Mouse (Mus musculus) liver, embryonic 13.5 days (tissue): ENCODE results near the gene Gm5849. TPM values are rescaled to one million over a fixed set of nuclear protein-coding genes. Genes with fewer than 3 reads are reported as not detected.
"Not testable (repeated sequence)": the region's sequence is repeated elsewhere in the genome, so short reads cannot be mapped to it uniquely, and the experiment has no call there.

ENCODE experiments used
- ATAC-seq: fragments of 200-750 bp; cut with Nextera tagmentation; 2 replicates; pipeline ENCODE4 v1.8.0; 2017; ENCODE audit warnings: low read depth, mild to moderate bottlenecking, moderate number of reproducible peaks, moderate library complexity
- DNase-seq: peaks from one replicate; pipeline ENCODE4 v3.0.0; 2022
- H3K27ac ChIP-seq: fragments of 300-500 bp; sonication (generic); 2 replicates; pipeline ENCODE4 v1.5.1; 2015; ENCODE audit warnings: moderate library complexity, mild to moderate bottlenecking, inconsistent platforms
- H3K27me3 ChIP-seq: fragments of 300-500 bp; sonication (generic); 2 replicates; pipeline ENCODE4 v1.6.1; 2015; ENCODE audit warnings: mild to moderate bottlenecking, inconsistent platforms
- H3K36me3 ChIP-seq: fragments of 300-500 bp; sonication (generic); 2 replicates; pipeline ENCODE4 v1.6.1; 2015; ENCODE audit warnings: mild to moderate bottlenecking, inconsistent platforms
- H3K4me1 ChIP-seq: fragments of 300-500 bp; sonication (generic); replicated peaks from 2 replicates; pipeline ENCODE4 v1.6.1; 2015; ENCODE audit warnings: inconsistent platforms
- H3K4me2 ChIP-seq: fragments of 300-500 bp; sonication (generic); 2 replicates; pipeline ENCODE4 v1.6.1; 2015; ENCODE audit warnings: inconsistent platforms, mild to moderate bottlenecking, moderate library complexity
- H3K4me3 ChIP-seq: fragments of 300-500 bp; sonication (generic); replicated peaks from 2 replicates; pipeline ENCODE4 v1.5.1; 2015; ENCODE audit warnings: mild to moderate bottlenecking, inconsistent platforms
- H3K9ac ChIP-seq: fragments of 300-500 bp; sonication (generic); 2 replicates; pipeline ENCODE4 v1.6.1; 2015; ENCODE audit warnings: mild to moderate bottlenecking, inconsistent platforms
- H3K9me3 ChIP-seq: fragments of 300-500 bp; sonication (generic); replicated peaks from 2 replicates; pipeline ENCODE4 v1.6.1; 2016; ENCODE audit warnings: inconsistent platforms
- WGBS: fragments of 180-500 bp; shearing (Covaris S2); methylation state at CpG from one replicate; pipeline ENCODE4 v1.1.7; 2015; ENCODE audit not compliant: insufficient replicate concordance; 5-methylcytosine and 5-hydroxymethylcytosine counted together
- polyA plus RNA-seq: library from polyadenylated mRNA; unstranded; fragments of >200 nt; fragmentation: Nextera tagmentation; extraction: Ambion mirVana; gene quantifications from 2 replicates; pipeline ENCODE4 v1.2.1, GENCODE M21; 2015

Gene Gm5849
- not detected in 2 replicates for polyA plus RNA-seq

- H3K4me1 ChIP-seq: not testable (repeated sequence)
- 74% methylated on average over 1 of the region's 1 CpGs for WGBS
These were observed at the start of gene Gm5849 for GRCm38 (mm10) chr3:90777776-90778175. Gm5849 (minus strand) TSS chr3:90777876.

GRCm38 (mm10) chr3:90749658-90750057 lies 28.0 kb downstream of the Gm5849 start:
- Histone ChIP-seq H3K27me3 (no peaks in the 10 kb centered on the region), H3K9me3 (0 out of 2 replicates have a peak, but pooled peaks cover 2% of the 10 kb centered on the region), H3K27ac (no peak overlapping the region), H3K4me3 (no peak overlapping the region), H3K36me3 (no peaks in the 10 kb centered on the region), H3K9ac (no peak overlapping the region), H3K4me2 (no peak overlapping the region), H3K4me1 (no peaks in the 10 kb centered on the region)
- 66% methylated on average over 1 of the region's 1 CpGs for WGBS
- DNase-seq (no peak), ATAC-seq (no peak)

More at GRCm38 (mm10) chr3:90777776-90778175, at the start of gene Gm5849:
- not testable (repeated sequence) for DNase-seq, H3K27me3 ChIP-seq, H3K27ac ChIP-seq, H3K36me3 ChIP-seq, H3K9ac ChIP-seq, ATAC-seq, H3K9me3 ChIP-seq, H3K4me3 ChIP-seq, H3K4me2 ChIP-seq

- Histone ChIP-seq H3K27me3 (no peaks in the 10 kb centered on the region), H3K4me2 (no peak within 1 kb of the TSS), H3K36me3 (no peaks in the 10 kb centered on the region), H3K4me3 (no peak within 1 kb of the TSS), H3K9ac (no peak within 1 kb of the TSS), H3K27ac (no peak within 1 kb of the TSS), H3K4me1 (no peaks in the 10 kb centered on the region), H3K9me3 (no peaks in the 10 kb centered on the region)
- DNase-seq: no peak
- 49% methylated on average over 3 of the region's 3 CpGs for WGBS
- ATAC-seq: no peak
These were observed 51.1 kb downstream of the Gm5849 start, which contains the start of gene Pglyrp4 for GRCm38 (mm10) chr3:90726606-90727005. Pglyrp4 (plus strand) TSS chr3:90726906.

Other genes with a start within 250 kb of the Gm5849 start
- 26.4 and 27.4 TPM in 2 replicates for gene S100a16, start 240.6 kb downstream of the Gm5849 start, polyA plus RNA-seq
- not detected in 2 replicates for gene S100a3, start 217.3 kb downstream of the Gm5849 start, polyA plus RNA-seq
- not detected in 2 replicates for gene S100a2, start 187.6 kb downstream of the Gm5849 start, polyA plus RNA-seq
- gene Gm42674, start 176.0 kb downstream of the Gm5849 start, polyA plus RNA-seq: not detected in 2 replicates
- gene S100a4, start 174.1 kb downstream of the Gm5849 start, polyA plus RNA-seq: 0.58 and 0.59 TPM in 2 replicates
- gene S100a5, start 169.4 kb downstream of the Gm5849 start, polyA plus RNA-seq: not detected in 2 replicates
- gene S100a6, start 165.0 kb downstream of the Gm5849 start, polyA plus RNA-seq: 6.1 and 7.2 TPM in 2 replicates
- gene S100a7a, start 123.9 kb downstream of the Gm5849 start, polyA plus RNA-seq: not detected in 2 replicates
- 354 and 390 TPM in 2 replicates for gene S100a8, start 108.9 kb downstream of the Gm5849 start, polyA plus RNA-seq
- gene S100a9, start 82.2 kb downstream of the Gm5849 start, polyA plus RNA-seq: 208 and 228 TPM in 2 replicates
- gene Pglyrp4, start 51.0 kb downstream of the Gm5849 start, polyA plus RNA-seq: not detected in 2 replicates